ENCODE assay signal across 7 mouse cellular contexts in genomic region chr1:135105124-135105523, GRCm38 (mm10). TPM values are rescaled to one million over a fixed set of nuclear protein-coding genes. Genes with fewer than 3 reads are reported as not detected.
DNase-seq lines count a peak whose midpoint lies in the region; ATAC-seq and TF ChIP-seq lines count a peak whose summit lies in the region.

TSS of gene Lgr6 (minus strand) at chr1:135105276.

- peak within 1 kb of the TSS; percentile 32 for H3K9ac ChIP-seq in ES-Bruce4 (ENCODE audit: low read depth, poor library complexity, severe bottlenecking)
- H3K9ac ChIP-seq in neural tube, embryonic 14.5 days (replicated peaks; ENCODE audit: low read depth, low read length), result no peak within 1 kb of the TSS

- no peak for ATAC-seq in neural tube, embryonic 14.5 days (ENCODE audit: low read depth)
- ATAC-seq in megakaryocyte-erythroid progenitor cell, adult 5-6 weeks (replicated peaks; ENCODE audit: low FRiP score, low TSS enrichment, poor library complexity, severe bottlenecking), result no peak

- no peak within 1 kb of the TSS for H3K27ac ChIP-seq in ES-Bruce4 (ENCODE audit: insufficient read depth, low read length)
- peak within 1 kb of the TSS; percentile 47; the same call in 1 of the 2 replicates for H3K27ac ChIP-seq in heart, embryonic 10.5 days
- H3K27ac ChIP-seq in limb, embryonic 10.5 days, result no peak within 1 kb of the TSS
- H3K27ac ChIP-seq in neural tube, embryonic 14.5 days (ENCODE audit: low read depth, low read length), result no peak within 1 kb of the TSS

- no peak for TF ChIP-seq EP300 in ES-Bruce4 (IDR thresholded peaks at IDR 0.05; ENCODE audit: insufficient read depth, low read depth, low read length)

- H3K9me3 ChIP-seq in ES-Bruce4 (replicated peaks; ENCODE audit: control insufficient read depth, insufficient read depth, low read length, poor library complexity, severe bottlenecking), result no peaks in the 10 kb centered on the region
- no peaks in the 10 kb centered on the region for H3K9me3 ChIP-seq in heart, embryonic 10.5 days
- no peaks in the 10 kb centered on the region for H3K9me3 ChIP-seq in limb, embryonic 10.5 days (replicated peaks)
- H3K9me3 ChIP-seq in neural tube, embryonic 14.5 days (ENCODE audit: control insufficient read depth, low read length), result no peaks in the 10 kb centered on the region

- peak within 1 kb of the TSS; percentile 60 for H3K4me3 ChIP-seq in ES-Bruce4 (ENCODE audit: low read depth, low read length)
- peak within 1 kb of the TSS; percentile 59 for H3K4me3 ChIP-seq in heart, embryonic 10.5 days
- peak within 1 kb of the TSS; percentile 49 for H3K4me3 ChIP-seq in limb, embryonic 10.5 days
- H3K4me3 ChIP-seq in neural tube, embryonic 14.5 days (ENCODE audit: low read depth, low read length), result peak within 1 kb of the TSS; percentile 29

- DNase-seq in CD4-positive helper T cell, adult 2 months (ENCODE audit: low read depth, low spot score), result peak; percentile 46
- DNase-seq in heart, embryonic 10.5 days (ENCODE audit: low spot score), result no peak
- no peak for DNase-seq in limb, embryonic 10.5 days (ENCODE audit: low spot score)
- no peak for DNase-seq in spleen, adult 12 weeks (ENCODE audit: low spot score)

- TF ChIP-seq POLR2A in ES-Bruce4 (IDR thresholded peaks at IDR 0.05; ENCODE audit: insufficient read depth, low read length), result no peak

- 1% methylated on average over 38 of the region's 40 CpGs for WGBS in heart, embryonic 10.5 days
- 2% methylated on average over 40 of the region's 40 CpGs for WGBS in limb, embryonic 10.5 days
- 0% methylated on average over 29 of the region's 40 CpGs for WGBS in neural tube, embryonic 14.5 days

- no peaks in the 10 kb centered on the region for H3K4me1 ChIP-seq in ES-Bruce4 (ENCODE audit: control insufficient read depth, insufficient read depth, low read length)
- H3K4me1 ChIP-seq in heart, embryonic 10.5 days, result peaks cover 17% of the 10 kb centered on the region
- H3K4me1 ChIP-seq in limb, embryonic 10.5 days, result peaks cover 22% of the 10 kb centered on the region
- H3K4me1 ChIP-seq in neural tube, embryonic 14.5 days (ENCODE audit: control insufficient read depth, insufficient read depth, low read length), result peaks cover 6% of the 10 kb centered on the region; the same call in 1 of the 2 replicates

- no peaks in the 10 kb centered on the region for H3K36me3 ChIP-seq in ES-Bruce4 (ENCODE audit: control insufficient read depth, insufficient read depth, low read length, poor library complexity, severe bottlenecking)
- H3K36me3 ChIP-seq in heart, embryonic 10.5 days, result no peaks in the 10 kb centered on the region
- no peaks in the 10 kb centered on the region for H3K36me3 ChIP-seq in limb, embryonic 10.5 days
- no peaks in the 10 kb centered on the region for H3K36me3 ChIP-seq in neural tube, embryonic 14.5 days (ENCODE audit: control insufficient read depth, insufficient read depth, low read length)

- TF ChIP-seq CTCF in ES-Bruce4 (IDR thresholded peaks at IDR 0.05; ENCODE audit: low read depth, low read length), result no peak

- H3K4me2 ChIP-seq in neural tube, embryonic 14.5 days (ENCODE audit: low read depth, low read length), result peak within 1 kb of the TSS; percentile 49

- H3K27me3 ChIP-seq in ES-Bruce4 (ENCODE audit: control insufficient read depth, insufficient read depth, low read length, poor library complexity, severe bottlenecking), result no peaks in the 10 kb centered on the region
- peaks cover 96% of the 10 kb centered on the region for H3K27me3 ChIP-seq in heart, embryonic 10.5 days (ENCODE audit: insufficient read depth, poor library complexity, severe bottlenecking)
- H3K27me3 ChIP-seq in limb, embryonic 10.5 days (ENCODE audit: low read depth, poor library complexity, severe bottlenecking), result peaks cover 75% of the 10 kb centered on the region
- peaks cover 26% of the 10 kb centered on the region for H3K27me3 ChIP-seq in neural tube, embryonic 14.5 days (ENCODE audit: control insufficient read depth, insufficient read depth, low read length)

RNA-seq across cellular contexts. Expression of gene Lgr6, which starts in this region (rescaled TPM):
- 0.26 and 0.81 TPM in 2 replicates for polyA plus RNA-seq in ES-Bruce4 (2011; ENCODE audit: insufficient read depth, insufficient read length, low read depth, missing spikeins)
- polyA plus RNA-seq in heart, embryonic 10.5 days (2016; fragmentation: Nextera tagmentation; extraction: Ambion mirVana), result 0.49 and 0.64 TPM in 2 replicates
- polyA plus RNA-seq in limb, embryonic 10.5 days (2016; fragmentation: Nextera tagmentation; extraction: Ambion mirVana), result 0.56 and 0.75 TPM in 2 replicates
- polyA plus RNA-seq in neural tube, embryonic 14.5 days (2014; fragmentation: Nextera tagmentation; extraction: Ambion mirVana), result 1.4 TPM in 2 replicates
- not detected in 2 replicates for total RNA-seq in megakaryocyte-erythroid progenitor cell, adult 5-6 weeks (2014; fragmentation: Nextera tagmentation)
- total RNA-seq in megakaryocyte-erythroid progenitor cell, adult 5-6 weeks (2017), result not detected in 2 replicates
